Mouse (Mus musculus) liver, embryonic 14.5 days (tissue): ENCODE measurements at regions not wholly inside any gene's neighbourhood (a gene's known extent, or its start where the extent isn't known, plus 50 kb on each side); places are given as distances from the start of the nearest gene placed in this dataset.

Experiments used
- CTCF ChIP-seq: IDR thresholded peaks from 2 replicates; pipeline ENCODE4 v1.5.1; 2016; ENCODE audit warnings: antibody characterized with exemption, low read depth, control low read depth
- EP300 ChIP-seq: IDR thresholded peaks from 2 replicates; pipeline ENCODE4 v1.6.1; 2016; ENCODE audit warnings: antibody characterized with exemption, low read depth

- TF ChIP-seq CTCF: no peak
- TF ChIP-seq EP300: no peak
Observed at GRCm38 (mm10) chr5:52088131-52088530, 102.2 kb downstream of the Dhx15 start.
